Mouse (Mus musculus): ENCODE results near the gene Echdc3. TPM values are rescaled to one million over a fixed set of nuclear protein-coding genes. Genes with fewer than 3 reads are reported as not detected.

Gene Echdc3
- polyA plus RNA-seq, 1 experiment from 2014 or later = 2.5 TPM

GRCm38 (mm10) chr2:6157635-6158034, 55.2 kb downstream of the Echdc3 start:
- Histone ChIP-seq H3K9me3 (no peaks in the 10 kb centered on the region), H3K27ac (replicated peaks) (no peak overlapping the region), H3K4me1 (peaks cover 32% of the 10 kb centered on the region), H3K4me3 (no peak overlapping the region), H3K36me3 (replicated peaks) (no peaks in the 10 kb centered on the region), H3K27me3 (replicated peaks; ENCODE audit: low read depth, poor library complexity, severe bottlenecking) (no peaks in the 10 kb centered on the region)
- DNase-seq (ENCODE audit: low spot score) = no peak
- WGBS = 93% methylated on average over 7 of the region's 7 CpGs

DNA sequence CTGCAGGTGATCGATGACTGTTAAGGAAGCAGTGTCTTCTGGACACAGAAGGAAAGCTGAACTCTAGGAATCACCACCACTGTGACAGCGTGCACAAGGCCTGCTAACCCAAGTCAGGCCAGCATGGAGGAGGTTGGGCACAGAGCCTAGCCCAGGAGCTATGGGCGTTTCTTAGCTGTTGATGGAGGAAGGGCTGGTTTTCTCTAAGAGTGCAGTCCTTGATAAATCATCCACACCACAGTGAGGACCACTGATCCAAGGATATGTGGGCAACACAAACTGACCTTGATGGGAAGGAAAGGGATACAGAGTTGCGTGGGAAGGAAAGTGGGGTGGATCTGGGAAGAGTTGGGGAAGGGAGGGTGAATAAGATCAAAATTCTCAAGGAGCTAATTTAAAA, 55.6 kb downstream of the Echdc3 start:
- WGBS = 90% methylated on average over 4 of the region's 4 CpGs
- Histone ChIP-seq H3K9me3 (no peaks in the 10 kb centered on the region), H3K4me3 (no peak overlapping the region), H3K4me1 (peaks cover 28% of the 10 kb centered on the region), H3K36me3 (replicated peaks) (no peaks in the 10 kb centered on the region), H3K27me3 (replicated peaks; ENCODE audit: low read depth, poor library complexity, severe bottlenecking) (no peaks in the 10 kb centered on the region), H3K27ac (replicated peaks) (no peak overlapping the region)
- DNase-seq (ENCODE audit: low spot score) = no peak

- no peaks in the 10 kb centered on the region for H3K9me3 ChIP-seq
- no peaks in the 10 kb centered on the region for H3K36me3 ChIP-seq (replicated peaks)
- no peak for DNase-seq (ENCODE audit: low spot score)
- no peak overlapping the region for H3K4me3 ChIP-seq
- no peak overlapping the region for H3K27ac ChIP-seq (replicated peaks)
- WGBS = 94% methylated on average over 5 of the region's 5 CpGs
- H3K4me1 ChIP-seq = 0 out of 2 replicates have a peak, but pooled peaks cover 5% of the 10 kb centered on the region
- no peaks in the 10 kb centered on the region for H3K27me3 ChIP-seq (replicated peaks; ENCODE audit: low read depth, poor library complexity, severe bottlenecking)
These were observed 63.0 kb downstream of the Echdc3 start for GRCm38 (mm10) chr2:6149801-6150200.

DNA sequence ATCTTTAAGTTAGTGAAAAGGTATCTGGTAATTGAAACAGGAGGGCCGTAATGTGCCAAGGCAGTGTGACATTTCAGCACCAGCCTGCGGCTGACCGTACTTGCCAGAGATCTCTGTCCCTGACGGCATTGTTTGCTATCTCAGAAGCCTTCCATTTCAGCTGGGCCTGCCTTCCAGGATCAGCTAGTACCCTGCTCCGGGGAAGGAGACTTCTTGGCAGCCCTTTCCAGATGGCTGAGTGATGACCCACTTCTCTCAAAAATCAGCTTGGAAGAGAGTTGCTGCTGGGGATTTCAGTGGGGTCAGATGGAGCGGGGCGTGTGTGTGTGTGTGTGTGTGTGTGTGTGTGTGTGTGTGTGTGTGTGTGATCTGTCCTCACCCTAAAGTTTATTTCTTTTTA, 65.9 kb downstream of the Echdc3 start:
- no peaks in the 10 kb centered on the region for H3K36me3 ChIP-seq (replicated peaks)
- 85% methylated on average over 7 of the region's 7 CpGs for WGBS

GRCm38 (mm10) chr2:6146257-6146656, 66.6 kb downstream of the Echdc3 start:
- no peak overlapping the region for H3K27ac ChIP-seq (replicated peaks)
- WGBS = 86% methylated on average over 4 of the region's 4 CpGs
- no peaks in the 10 kb centered on the region for H3K36me3 ChIP-seq (replicated peaks)
- 0 out of 2 replicates have a peak, but pooled peaks cover 5% of the 10 kb centered on the region for H3K4me1 ChIP-seq
- H3K4me3 ChIP-seq = no peak overlapping the region
- 0 out of 2 replicates have a peak, but pooled peaks cover 3% of the 10 kb centered on the region for H3K9me3 ChIP-seq
- no peaks in the 10 kb centered on the region for H3K27me3 ChIP-seq (replicated peaks; ENCODE audit: low read depth, poor library complexity, severe bottlenecking)
- no peak for DNase-seq (ENCODE audit: low spot score)

More for the DNA sequence above, 65.9 kb downstream of the Echdc3 start:
- 0 out of 2 replicates have a peak, but pooled peaks cover 5% of the 10 kb centered on the region for H3K4me1 ChIP-seq
- no peak overlapping the region for H3K27ac ChIP-seq (replicated peaks)
- no peak overlapping the region for H3K4me3 ChIP-seq
- no peaks in the 10 kb centered on the region for H3K27me3 ChIP-seq (replicated peaks; ENCODE audit: low read depth, poor library complexity, severe bottlenecking)
- 0 out of 2 replicates have a peak, but pooled peaks cover 3% of the 10 kb centered on the region for H3K9me3 ChIP-seq
- DNase-seq (ENCODE audit: low spot score) = no peak

- 0 out of 2 replicates have a peak, but pooled peaks cover 5% of the 10 kb centered on the region for H3K4me1 ChIP-seq
- H3K4me3 ChIP-seq = no peak overlapping the region
- no peak for DNase-seq (ENCODE audit: low spot score)
- H3K27ac ChIP-seq (replicated peaks) = no peak overlapping the region
- 0 out of 2 replicates have a peak, but pooled peaks cover 3% of the 10 kb centered on the region for H3K9me3 ChIP-seq
- H3K27me3 ChIP-seq (replicated peaks; ENCODE audit: low read depth, poor library complexity, severe bottlenecking) = no peaks in the 10 kb centered on the region
- 71% methylated on average over 10 of the region's 10 CpGs for WGBS
- no peaks in the 10 kb centered on the region for H3K36me3 ChIP-seq (replicated peaks)
These were observed 67.2 kb downstream of the Echdc3 start for GRCm38 (mm10) chr2:6145611-6146010.

- Histone ChIP-seq H3K4me3 (no peak overlapping the region), H3K9me3 (0 out of 2 replicates have a peak, but pooled peaks cover 3% of the 10 kb centered on the region), H3K27me3 (replicated peaks; ENCODE audit: low read depth, poor library complexity, severe bottlenecking) (no peaks in the 10 kb centered on the region), H3K36me3 (replicated peaks) (no peaks in the 10 kb centered on the region), H3K4me1 (0 out of 2 replicates have a peak, but pooled peaks cover 5% of the 10 kb centered on the region), H3K27ac (replicated peaks) (no peak overlapping the region)
- WGBS = 80% methylated on average over 16 of the region's 16 CpGs
- DNase-seq (ENCODE audit: low spot score) = peak; percentile 30
These were observed 69.7 kb downstream of the Echdc3 start for GRCm38 (mm10) chr2:6142915-6143654.

DNA sequence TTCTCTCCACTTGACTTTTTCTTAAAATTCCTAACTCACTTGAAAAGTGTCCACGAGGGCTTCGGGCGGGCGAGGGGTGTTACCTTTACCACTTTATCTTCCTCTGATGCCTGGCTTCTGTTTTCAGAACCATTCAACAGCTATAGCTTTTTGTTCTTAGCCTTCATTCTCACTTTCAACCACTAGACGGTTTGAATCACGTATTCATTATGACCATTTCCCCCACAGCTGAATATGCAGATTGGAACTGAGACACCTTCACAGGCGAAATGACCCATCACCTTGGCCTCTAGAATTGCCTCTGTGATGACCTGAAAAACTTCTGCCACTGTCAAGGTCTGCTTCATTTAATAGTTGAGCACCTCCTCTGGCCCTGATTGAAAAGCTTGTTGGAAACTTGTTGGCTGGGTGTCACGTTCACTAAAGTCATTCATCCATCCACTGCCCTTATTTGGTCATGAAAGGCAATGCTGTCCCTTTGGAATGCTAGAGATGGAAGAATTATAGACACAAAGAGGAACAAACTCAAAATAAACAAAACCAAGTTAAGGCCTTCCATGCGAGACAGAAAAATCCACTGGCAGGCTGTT, 72.2 kb downstream of the Echdc3 start:
- H3K27me3 ChIP-seq (replicated peaks; ENCODE audit: low read depth, poor library complexity, severe bottlenecking) = no peaks in the 10 kb centered on the region
- 87% methylated on average over 9 of the region's 9 CpGs for WGBS

More for the DNA sequence above, 72.2 kb downstream of the Echdc3 start:
- 0 out of 2 replicates have a peak, but pooled peaks cover 3% of the 10 kb centered on the region for H3K9me3 ChIP-seq
- H3K27ac ChIP-seq (replicated peaks) = no peak overlapping the region
- H3K4me1 ChIP-seq = 0 out of 2 replicates have a peak, but pooled peaks cover 5% of the 10 kb centered on the region
- H3K4me3 ChIP-seq = no peak overlapping the region
- DNase-seq (ENCODE audit: low spot score) = no peak
- no peaks in the 10 kb centered on the region for H3K36me3 ChIP-seq (replicated peaks)

Other genes with a start within 250 kb of the Echdc3 start
- 3.6 and 4.4 TPM in 2 replicates for gene Proser2, start 82.8 kb downstream of the Echdc3 start, polyA plus RNA-seq (2016; fragmentation: Nextera tagmentation; extraction: Ambion mirVana)
- gene Usp6nl, start 109.6 kb upstream of the Echdc3 start, polyA plus RNA-seq (2016; fragmentation: Nextera tagmentation; extraction: Ambion mirVana) = 9.4 and 11.6 TPM in 2 replicates

All from embryonic facial prominence, embryonic 10.5 days (tissue).